Mouse (Mus musculus): ENCODE data around the gene Vmn1r79. TPM values are rescaled to one million over a fixed set of nuclear protein-coding genes. Genes with fewer than 3 reads are reported as not detected.
"Not testable (repeated sequence)": the region's sequence is repeated elsewhere in the genome, so short reads cannot be mapped to it uniquely, and the experiment has no call there.

The Vmn1r79 gene
- not detected in 2 replicates for polyA plus RNA-seq (2014; fragmentation: Nextera tagmentation; extraction: Ambion mirVana)

- H3K4me1 ChIP-seq (ENCODE audit: control insufficient read depth, insufficient read depth, low read length); H3K36me3 ChIP-seq (ENCODE audit: control insufficient read depth, insufficient read depth, low read length); H3K27ac ChIP-seq (ENCODE audit: low read depth, low read length); ATAC-seq (replicated peaks; ENCODE audit: insufficient number of reproducible peaks, low FRiP score, low TSS enrichment); H3K9ac ChIP-seq (ENCODE audit: low read depth, low read length); H3K27me3 ChIP-seq (ENCODE audit: control insufficient read depth, insufficient read depth, low read length); H3K4me2 ChIP-seq; H3K4me3 ChIP-seq (ENCODE audit: low read depth, low read length); H3K9me3 ChIP-seq (replicated peaks; ENCODE audit: control insufficient read depth, low read length): not testable (repeated sequence)
These were observed at the start of gene Vmn1r79 for GRCm38 (mm10) chr7:12170979-12171378. Gene Vmn1r79 (plus strand): TSS chr7:12171279.

- WGBS (ENCODE audit: insufficient replicate concordance): 42% methylated on average over 2 of the region's 2 CpGs
These were observed 21.1 kb upstream of the Vmn1r79 start, which contains the start of gene Vmn1r78 for GRCm38 (mm10) chr7:12149957-12150356. Gene Vmn1r78 (plus strand): TSS chr7:12150257.

GRCm38 (mm10) chr7:12156463-12156862 is 14.6 kb upstream of the Vmn1r79 start:
- not testable (repeated sequence) for H3K36me3 ChIP-seq (ENCODE audit: control insufficient read depth, insufficient read depth, low read length); H3K27ac ChIP-seq (ENCODE audit: low read depth, low read length); H3K9ac ChIP-seq (ENCODE audit: low read depth, low read length); H3K4me1 ChIP-seq (ENCODE audit: control insufficient read depth, insufficient read depth, low read length); H3K9me3 ChIP-seq (replicated peaks; ENCODE audit: control insufficient read depth, low read length); H3K4me2 ChIP-seq; ATAC-seq (replicated peaks; ENCODE audit: insufficient number of reproducible peaks, low FRiP score, low TSS enrichment); H3K4me3 ChIP-seq (ENCODE audit: low read depth, low read length); H3K27me3 ChIP-seq (ENCODE audit: control insufficient read depth, insufficient read depth, low read length)
- 41% methylated on average over 1 of the region's 1 CpGs for WGBS (ENCODE audit: insufficient replicate concordance)

More at GRCm38 (mm10) chr7:12149957-12150356, 21.1 kb upstream of the Vmn1r79 start, which contains the start of gene Vmn1r78:
- no peaks in the 10 kb centered on the region for H3K36me3 ChIP-seq (ENCODE audit: control insufficient read depth, insufficient read depth, low read length)
- H3K4me1 ChIP-seq (ENCODE audit: control insufficient read depth, insufficient read depth, low read length): no peaks in the 10 kb centered on the region
- H3K27ac ChIP-seq (ENCODE audit: low read depth, low read length): no peak within 1 kb of the TSS
- no peak within 1 kb of the TSS for H3K9ac ChIP-seq (ENCODE audit: low read depth, low read length)
- no peak within 1 kb of the TSS for H3K4me3 ChIP-seq (ENCODE audit: low read depth, low read length)
- H3K27me3 ChIP-seq (ENCODE audit: control insufficient read depth, insufficient read depth, low read length): no peaks in the 10 kb centered on the region
- no peak within 1 kb of the TSS for H3K4me2 ChIP-seq
- H3K9me3 ChIP-seq (replicated peaks; ENCODE audit: control insufficient read depth, low read length): no peaks in the 10 kb centered on the region; the same call in 1 of the 2 replicates
- ATAC-seq (replicated peaks; ENCODE audit: insufficient number of reproducible peaks, low FRiP score, low TSS enrichment): no peak

- not testable (repeated sequence) for H3K36me3 ChIP-seq (ENCODE audit: control insufficient read depth, insufficient read depth, low read length); H3K4me2 ChIP-seq; H3K4me1 ChIP-seq (ENCODE audit: control insufficient read depth, insufficient read depth, low read length); ATAC-seq (replicated peaks; ENCODE audit: insufficient number of reproducible peaks, low FRiP score, low TSS enrichment); H3K9ac ChIP-seq (ENCODE audit: low read depth, low read length); H3K27ac ChIP-seq (ENCODE audit: low read depth, low read length); H3K4me3 ChIP-seq (ENCODE audit: low read depth, low read length); H3K9me3 ChIP-seq (replicated peaks; ENCODE audit: control insufficient read depth, low read length); H3K27me3 ChIP-seq (ENCODE audit: control insufficient read depth, insufficient read depth, low read length)
- WGBS (ENCODE audit: insufficient replicate concordance): 58% methylated on average over 2 of the region's 2 CpGs
These were observed 1.8 kb downstream of the Vmn1r79 start for GRCm38 (mm10) chr7:12172926-12173325.

- H3K9ac ChIP-seq (ENCODE audit: low read depth, low read length): no peak within 1 kb of the TSS
- no peak within 1 kb of the TSS for H3K4me3 ChIP-seq (ENCODE audit: low read depth, low read length)
- no peaks in the 10 kb centered on the region for H3K4me1 ChIP-seq (ENCODE audit: control insufficient read depth, insufficient read depth, low read length)
- H3K27me3 ChIP-seq (ENCODE audit: control insufficient read depth, insufficient read depth, low read length): no peaks in the 10 kb centered on the region
- no peak within 1 kb of the TSS for H3K4me2 ChIP-seq
- WGBS (ENCODE audit: insufficient replicate concordance): 73% methylated on average over 1 of the region's 1 CpGs
- no peaks in the 10 kb centered on the region for H3K9me3 ChIP-seq (replicated peaks; ENCODE audit: control insufficient read depth, low read length)
- no peaks in the 10 kb centered on the region for H3K36me3 ChIP-seq (ENCODE audit: control insufficient read depth, insufficient read depth, low read length)
- no peak for ATAC-seq (replicated peaks; ENCODE audit: insufficient number of reproducible peaks, low FRiP score, low TSS enrichment)
- no peak within 1 kb of the TSS for H3K27ac ChIP-seq (ENCODE audit: low read depth, low read length)
These were observed 17.9 kb downstream of the Vmn1r79 start, which contains the start of gene Vmn1r80 for GRCm38 (mm10) chr7:12188986-12189385. Gene Vmn1r80 (plus strand): TSS chr7:12189286.

- no peak overlapping the region for H3K4me3 ChIP-seq (ENCODE audit: low read depth, low read length)
- no peaks in the 10 kb centered on the region for H3K27me3 ChIP-seq (ENCODE audit: control insufficient read depth, insufficient read depth, low read length)
- peaks cover 4% of the 10 kb centered on the region; the same call in 1 of the 2 replicates for H3K9me3 ChIP-seq (replicated peaks; ENCODE audit: control insufficient read depth, low read length)
- H3K9ac ChIP-seq (ENCODE audit: low read depth, low read length): no peak overlapping the region
- no peaks in the 10 kb centered on the region for H3K36me3 ChIP-seq (ENCODE audit: control insufficient read depth, insufficient read depth, low read length)
- H3K4me1 ChIP-seq (ENCODE audit: control insufficient read depth, insufficient read depth, low read length): no peaks in the 10 kb centered on the region
- H3K4me2 ChIP-seq: no peak overlapping the region
- no peak for ATAC-seq (replicated peaks; ENCODE audit: insufficient number of reproducible peaks, low FRiP score, low TSS enrichment)
- 68% methylated on average over 2 of the region's 2 CpGs for WGBS (ENCODE audit: insufficient replicate concordance)
- no peak overlapping the region for H3K27ac ChIP-seq (ENCODE audit: low read depth, low read length)
These were observed 33.1 kb downstream of the Vmn1r79 start for GRCm38 (mm10) chr7:12204141-12204540.

Other genes starting within 250 kb of the Vmn1r79 start
- gene Vmn1r76, start 233.1 kb upstream of the Vmn1r79 start, polyA plus RNA-seq (2014; fragmentation: Nextera tagmentation; extraction: Ambion mirVana): not detected in 2 replicates
- gene Vmn1r77, start 134.5 kb upstream of the Vmn1r79 start, polyA plus RNA-seq (2014; fragmentation: Nextera tagmentation; extraction: Ambion mirVana): not detected in 2 replicates
- not detected in 2 replicates for gene Vmn1r78, start 21.0 kb upstream of the Vmn1r79 start, polyA plus RNA-seq (2014; fragmentation: Nextera tagmentation; extraction: Ambion mirVana)
- gene Vmn1r80, start 18.0 kb downstream of the Vmn1r79 start, polyA plus RNA-seq (2014; fragmentation: Nextera tagmentation; extraction: Ambion mirVana): not detected in 2 replicates
- not detected in 2 replicates for gene Vmn1r81, start 97.0 kb downstream of the Vmn1r79 start, polyA plus RNA-seq (2014; fragmentation: Nextera tagmentation; extraction: Ambion mirVana)
- not detected in 2 replicates for gene Vmn1r82, start 129.2 kb downstream of the Vmn1r79 start, polyA plus RNA-seq (2014; fragmentation: Nextera tagmentation; extraction: Ambion mirVana)
- not detected in 2 replicates for gene Vmn1r83, start 158.2 kb downstream of the Vmn1r79 start, polyA plus RNA-seq (2014; fragmentation: Nextera tagmentation; extraction: Ambion mirVana)
- not detected in 2 replicates for gene Vmn1r84, start 198.0 kb downstream of the Vmn1r79 start, polyA plus RNA-seq (2014; fragmentation: Nextera tagmentation; extraction: Ambion mirVana)

Measured in heart, embryonic 11.5 days (tissue).